Mouse (Mus musculus) lung, postnatal 0 days (tissue): Measurements from ENCODE around the gene Znrf4. TPM values are rescaled to one million over a fixed set of nuclear protein-coding genes. Genes with fewer than 3 reads are reported as not detected.

Source experiments
- ATAC-seq: fragments of 200-750 bp; cut with Nextera tagmentation; 2 replicates; pipeline ENCODE4 v1.8.0; 2017; ENCODE audit warnings: moderate library complexity
- DNase-seq: peaks from one replicate; pipeline ENCODE4 v3.0.0-alpha.2; 2016; ENCODE audit warnings: low spot score
- H3K27ac ChIP-seq: fragments of 300-500 bp; sonication (generic); 2 replicates; pipeline ENCODE4 v1.5.1; 2014; ENCODE audit warnings: antibody characterized with exemption, mild to moderate bottlenecking, low read length, mixed read lengths
- H3K27me3 ChIP-seq: fragments of 300-500 bp; sonication (generic); replicated peaks from 2 replicates; pipeline ENCODE4 v1.6.1; 2014; ENCODE audit warnings: low read length, mixed read lengths; ENCODE audit not compliant: insufficient read depth
- H3K36me3 ChIP-seq: fragments of 300-500 bp; sonication (generic); 2 replicates; pipeline ENCODE4 v1.6.1; 2014; ENCODE audit warnings: low read length, mixed read lengths; ENCODE audit not compliant: insufficient read depth
- H3K4me1 ChIP-seq: fragments of 300-500 bp; sonication (generic); 2 replicates; pipeline ENCODE4 v1.6.1; 2014; ENCODE audit warnings: antibody characterized with exemption, low read depth, low read length, mixed read lengths; ENCODE audit not compliant: insufficient read depth
- H3K4me2 ChIP-seq: fragments of 300-500 bp; sonication (generic); replicated peaks from 2 replicates; pipeline ENCODE4 v1.6.1; 2014; ENCODE audit warnings: low read depth, mild to moderate bottlenecking, low read length, moderate library complexity, mixed read lengths
- H3K4me3 ChIP-seq: fragments of 300-500 bp; sonication (generic); 2 replicates; pipeline ENCODE4 v1.5.1; 2014; ENCODE audit warnings: low read depth, low read length
- H3K9ac ChIP-seq: fragments of 300-500 bp; sonication (generic); replicated peaks from 2 replicates; pipeline ENCODE4 v1.6.1; 2014; ENCODE audit warnings: low read depth, mild to moderate bottlenecking
- H3K9me3 ChIP-seq: fragments of 300-500 bp; sonication (generic); 2 replicates; pipeline ENCODE4 v1.6.1; 2016; ENCODE audit warnings: low read length, mixed read lengths
- CTCF ChIP-seq: IDR thresholded peaks from 2 replicates; pipeline ENCODE4 v1.5.1; 2016; ENCODE audit warnings: antibody characterized with exemption, mild to moderate bottlenecking
- EP300 ChIP-seq: IDR thresholded peaks from 2 replicates; pipeline ENCODE4 v1.6.1; 2016; ENCODE audit warnings: antibody characterized with exemption, mild to moderate bottlenecking, control low read depth
- WGBS: fragments of 180-500 bp; shearing (Covaris S2); extraction: QIAGEN DNeasy Blood & Tissue Kit; methylation state at CpG from one replicate; pipeline ENCODE4 v1.1.7; 2014; 5-methylcytosine and 5-hydroxymethylcytosine counted together
- polyA plus RNA-seq: library from polyadenylated mRNA; unstranded; fragments of >200 nt; fragmentation: Nextera tagmentation; extraction: Ambion mirVana; gene quantifications from 2 replicates; pipeline ENCODE4 v1.2.1, GENCODE M21; 2015

Gene Znrf4
- polyA plus RNA-seq, 1 experiment from 2014 or later, result not detected

DNA sequence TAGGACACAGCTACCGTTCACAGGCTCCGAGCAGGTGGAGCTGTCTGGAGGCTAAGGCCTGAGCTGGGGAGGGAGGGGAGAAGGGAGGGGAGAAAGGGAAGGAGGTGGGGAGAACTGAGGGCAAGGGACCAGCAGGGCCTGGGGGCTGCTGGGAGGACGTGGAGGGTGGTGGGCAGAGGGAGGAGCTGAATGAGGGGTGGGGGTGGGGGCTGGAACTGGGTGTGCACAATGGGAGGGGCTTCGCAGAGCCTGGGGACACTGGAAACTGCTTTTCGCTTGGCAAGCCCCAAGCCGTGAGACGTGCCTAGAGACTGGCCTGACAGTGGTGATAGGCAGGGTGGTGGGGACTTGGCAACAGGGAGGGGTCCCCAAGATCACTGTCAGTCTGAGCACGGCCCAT, 43.0 kb downstream of the Znrf4 start:
- Histone ChIP-seq H3K4me3 (no peak overlapping the region), H3K27ac (0 out of 2 replicates have a peak overlapping the region, but pooled peaks have one; percentile 32), H3K9ac (no peak overlapping the region)

GRCm38 (mm10) chr17:56468870-56469269, 43.4 kb downstream of the Znrf4 start:
- H3K4me3 ChIP-seq, result no peak overlapping the region
- H3K27me3 ChIP-seq, result 0 out of 2 replicates have a peak, but pooled peaks cover 8% of the 10 kb centered on the region
- no peak overlapping the region for H3K27ac ChIP-seq
- DNase-seq (peak; percentile 34), ATAC-seq (no peak)
- TF ChIP-seq CTCF, result no peak
- TF ChIP-seq EP300, result no peak
- H3K4me1 ChIP-seq, result peaks cover 13% of the 10 kb centered on the region; the same call in 1 of the 2 replicates
- H3K4me2 ChIP-seq, result no peak overlapping the region
- H3K9ac ChIP-seq, result no peak overlapping the region
- no peaks in the 10 kb centered on the region for H3K9me3 ChIP-seq
- H3K36me3 ChIP-seq, result no peaks in the 10 kb centered on the region
- WGBS, result 58% methylated on average over 7 of the region's 7 CpGs

More for the DNA sequence above, 43.0 kb downstream of the Znrf4 start:
- H3K36me3 ChIP-seq, result no peaks in the 10 kb centered on the region
- ATAC-seq (no peak), DNase-seq (no peak)
- H3K4me1 ChIP-seq, result peaks cover 17% of the 10 kb centered on the region
- no peak overlapping the region for H3K4me2 ChIP-seq
- no peaks in the 10 kb centered on the region for H3K9me3 ChIP-seq
- WGBS, result 29% methylated on average over 8 of the region's 8 CpGs
- no peak for TF ChIP-seq EP300
- TF ChIP-seq CTCF, result no peak
- H3K27me3 ChIP-seq, result 0 out of 2 replicates have a peak, but pooled peaks cover 13% of the 10 kb centered on the region

DNA sequence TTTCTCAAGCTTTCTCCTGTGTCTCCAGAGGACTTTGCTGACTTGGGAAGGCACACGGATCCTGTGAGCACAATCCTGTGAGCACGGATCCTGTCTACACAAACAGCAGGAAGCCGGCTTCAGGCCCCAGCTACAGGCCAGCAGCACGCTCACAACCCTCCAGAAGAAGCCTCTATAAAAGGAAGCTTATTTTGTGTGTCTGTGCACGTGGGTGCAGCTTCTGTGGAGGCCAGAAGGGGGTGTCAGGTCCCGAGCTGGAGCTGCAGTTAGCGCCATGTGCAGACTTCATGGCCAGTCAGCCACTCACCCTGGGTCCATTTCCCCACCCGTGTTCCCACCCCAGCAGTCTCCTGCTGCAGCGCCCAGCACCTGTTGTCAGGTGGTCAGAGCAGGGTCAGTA, 43.9 kb downstream of the Znrf4 start:
- no peak for ATAC-seq
- Histone ChIP-seq H3K9ac (no peak overlapping the region), H3K4me1 (peaks cover 10% of the 10 kb centered on the region; the same call in 1 of the 2 replicates), H3K27me3 (0 out of 2 replicates have a peak, but pooled peaks cover 8% of the 10 kb centered on the region), H3K4me3 (no peak overlapping the region), H3K27ac (peak overlapping the region; percentile 75; the same call in 1 of the 2 replicates), H3K9me3 (no peaks in the 10 kb centered on the region), H3K36me3 (no peaks in the 10 kb centered on the region), H3K4me2 (no peak overlapping the region)
- 84% methylated on average over 9 of the region's 9 CpGs for WGBS
- TF ChIP-seq EP300, result no peak
- peak; percentile 30; the same call in 1 of the 2 replicates for TF ChIP-seq CTCF
- DNase-seq, result no peak

DNA sequence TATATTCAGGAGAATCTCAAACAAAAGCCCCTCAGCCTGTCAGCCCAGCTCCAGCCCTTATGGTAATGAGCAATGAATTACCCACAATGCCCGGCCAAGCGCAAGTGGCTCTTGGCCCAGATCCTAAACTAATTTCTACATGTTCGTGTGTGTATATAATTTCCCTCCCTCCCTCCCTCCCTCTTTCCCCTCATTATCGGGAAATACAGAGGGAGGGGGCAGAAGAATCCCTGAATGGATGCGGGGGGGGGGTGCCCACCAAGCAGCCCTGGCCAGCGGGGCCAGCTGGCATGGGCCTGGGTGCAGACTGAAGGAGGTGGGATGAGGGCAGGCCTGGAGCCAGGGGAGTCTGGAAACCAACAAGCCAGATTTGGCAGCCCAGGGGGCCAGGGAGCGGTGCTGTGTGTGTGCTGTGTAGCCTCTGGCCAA, 44.8 kb downstream of the Znrf4 start:
- TF ChIP-seq CTCF (no peak), EP300 (peak; percentile 62)
- Histone ChIP-seq H3K27me3 (0 out of 2 replicates have a peak, but pooled peaks cover 8% of the 10 kb centered on the region), H3K9me3 (no peaks in the 10 kb centered on the region), H3K4me1 (peaks cover 16% of the 10 kb centered on the region; the same call in 1 of the 2 replicates), H3K9ac (no peak overlapping the region), H3K4me2 (peak overlapping the region; percentile 44), H3K4me3 (no peak overlapping the region), H3K27ac (peak overlapping the region; percentile 75), H3K36me3 (no peaks in the 10 kb centered on the region)
- peak; percentile 25 for ATAC-seq
- DNase-seq, result peak; percentile 93
- WGBS, result 7% methylated on average over 6 of the region's 7 CpGs

DNA sequence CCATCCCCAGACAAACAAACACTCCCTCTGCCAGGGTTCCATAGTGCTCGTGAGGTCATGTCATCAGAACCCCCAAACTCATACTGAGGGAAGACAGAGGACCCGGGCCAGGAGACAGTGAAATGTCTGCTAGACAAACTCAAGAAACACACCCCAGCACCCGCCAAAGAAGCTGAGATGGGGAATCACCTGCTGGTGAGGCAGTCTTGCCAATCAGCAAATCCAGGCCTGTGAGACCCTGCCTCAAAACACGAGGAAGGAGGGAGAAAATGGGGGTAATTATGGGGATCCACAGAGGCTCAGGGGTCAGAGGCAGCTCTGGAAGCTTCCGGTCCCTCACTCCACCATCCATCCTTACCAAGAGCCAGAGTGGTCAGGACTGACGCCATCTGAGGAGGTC, 45.5 kb downstream of the Znrf4 start:
- no peaks in the 10 kb centered on the region for H3K9me3 ChIP-seq
- no peak overlapping the region for H3K9ac ChIP-seq
- DNase-seq, result no peak
- no peak for ATAC-seq
- no peak for TF ChIP-seq EP300
- no peak for TF ChIP-seq CTCF
- 0 out of 2 replicates have a peak overlapping the region, but pooled peaks have one; percentile 44 for H3K4me2 ChIP-seq
- 57% methylated on average over 6 of the region's 6 CpGs for WGBS
- 0 out of 2 replicates have a peak, but pooled peaks cover 7% of the 10 kb centered on the region for H3K27me3 ChIP-seq
- H3K4me1 ChIP-seq, result peaks cover 16% of the 10 kb centered on the region; the same call in 1 of the 2 replicates
- no peaks in the 10 kb centered on the region for H3K36me3 ChIP-seq
- no peak overlapping the region for H3K4me3 ChIP-seq
- H3K27ac ChIP-seq, result no peak overlapping the region

- DNase-seq (peak; percentile 21), ATAC-seq (no peak)
- WGBS, result 66% methylated on average over 7 of the region's 7 CpGs
- Histone ChIP-seq H3K36me3 (no peaks in the 10 kb centered on the region), H3K27me3 (no peaks in the 10 kb centered on the region), H3K4me1 (peaks cover 21% of the 10 kb centered on the region; the same call in 1 of the 2 replicates), H3K9me3 (no peaks in the 10 kb centered on the region), H3K4me3 (no peak overlapping the region), H3K27ac (no peak overlapping the region), H3K9ac (no peak overlapping the region), H3K4me2 (no peak overlapping the region)
- TF ChIP-seq CTCF, result no peak
- TF ChIP-seq EP300, result no peak
Measured at GRCm38 (mm10) chr17:56464817-56465216, 47.4 kb downstream of the Znrf4 start.
